Mouse (Mus musculus) c-Kit-negative CD71-positive TER-119-positive erythroid progenitor cells, embryonic 14.5 days (primary cell): Measurements from ENCODE around the gene Kif13a.

Experiments
- DNase-seq: peaks from one replicate; pipeline ENCODE4 v3.0.0-alpha.2; 2013; ENCODE audit warnings: low read depth, low spot score

The Kif13a gene

DNA sequence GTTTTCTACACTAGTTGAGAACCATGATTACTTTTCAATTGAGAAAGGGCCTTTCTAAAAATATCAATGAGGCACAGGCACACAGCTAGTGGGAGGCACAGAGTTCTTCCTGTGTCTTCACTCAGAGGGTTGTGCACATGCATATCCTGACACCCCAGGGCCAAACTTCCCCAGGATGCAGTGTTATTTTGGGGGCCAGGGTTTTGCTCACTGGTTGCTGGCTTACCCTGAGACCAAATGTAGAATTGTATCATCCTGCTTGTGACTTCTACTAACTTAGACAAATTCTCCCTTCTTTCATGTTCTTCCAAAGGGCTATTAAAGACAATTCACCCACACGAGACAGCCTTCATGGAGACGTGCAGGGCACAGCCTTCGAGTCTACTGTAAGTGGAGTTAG lies 45.7 kb downstream of the Kif13a start:
- no peak for DNase-seq

DNA sequence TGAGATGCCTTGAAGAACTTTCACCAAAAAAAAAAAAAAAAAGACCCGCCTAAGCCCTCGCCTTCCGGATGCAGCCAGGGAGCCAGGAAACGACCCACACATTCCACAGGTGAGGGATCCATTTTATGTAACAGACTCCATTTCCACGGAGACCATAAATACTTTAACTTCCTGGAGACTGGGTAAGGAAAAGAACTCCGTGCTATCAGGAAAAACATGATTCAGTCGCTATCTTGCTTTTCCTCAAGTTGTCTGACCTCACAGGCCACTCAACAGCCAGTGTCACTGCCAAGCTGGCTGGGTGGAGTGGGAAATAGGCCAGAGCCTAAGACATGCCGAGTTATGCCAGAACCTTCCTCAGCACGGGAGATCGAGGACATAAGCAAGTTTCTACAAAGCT lies 46.3 kb downstream of the Kif13a start:
- DNase-seq: no peak

- DNase-seq: no peak
Measured at GRCm38 (mm10) chr13:46880736-46881135, 48.9 kb downstream of the Kif13a start.

GRCm38 (mm10) chr13:46880243-46880642 lies 49.4 kb downstream of the Kif13a start:
- DNase-seq: no peak

DNA sequence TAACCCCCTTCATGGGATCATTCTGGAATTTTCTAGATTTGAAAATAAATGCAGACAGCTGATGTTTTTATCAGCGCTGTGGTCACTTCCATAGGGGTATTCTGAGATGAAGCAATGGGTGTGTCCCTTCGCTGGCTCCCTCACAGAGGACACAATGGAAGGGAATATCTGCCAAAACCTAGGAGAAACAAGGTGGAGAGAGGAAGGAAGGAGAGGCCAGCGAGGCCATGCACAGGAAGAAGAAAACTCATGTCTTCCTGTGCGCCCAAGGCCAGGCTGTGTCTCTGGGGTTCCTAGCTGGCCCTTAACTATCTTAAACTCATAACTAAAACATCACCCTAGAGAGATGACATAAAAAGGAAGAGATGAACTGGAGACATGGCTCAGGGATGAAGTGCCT lies 52.6 kb downstream of the Kif13a start:
- DNase-seq: no peak

DNA sequence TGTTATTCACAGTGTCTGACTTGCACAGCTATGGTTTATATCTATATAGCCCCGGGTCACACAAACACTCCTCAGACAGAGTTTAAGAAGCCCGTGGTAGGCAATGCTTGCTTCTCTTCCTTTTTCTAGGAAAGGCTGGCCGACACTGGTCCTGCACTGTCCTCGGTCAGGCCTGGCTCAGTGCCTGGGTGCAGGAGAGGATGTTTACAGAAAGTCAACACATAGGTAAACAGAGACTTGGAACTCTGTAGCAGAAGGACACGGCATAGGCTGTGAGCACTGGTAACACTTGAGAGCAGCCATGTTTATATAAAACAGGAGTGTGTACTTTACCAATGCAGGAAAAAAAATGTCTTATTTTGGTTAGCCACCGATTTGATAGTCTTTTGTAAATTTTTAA lies 54.3 kb downstream of the Kif13a start:
- DNase-seq: no peak

DNA sequence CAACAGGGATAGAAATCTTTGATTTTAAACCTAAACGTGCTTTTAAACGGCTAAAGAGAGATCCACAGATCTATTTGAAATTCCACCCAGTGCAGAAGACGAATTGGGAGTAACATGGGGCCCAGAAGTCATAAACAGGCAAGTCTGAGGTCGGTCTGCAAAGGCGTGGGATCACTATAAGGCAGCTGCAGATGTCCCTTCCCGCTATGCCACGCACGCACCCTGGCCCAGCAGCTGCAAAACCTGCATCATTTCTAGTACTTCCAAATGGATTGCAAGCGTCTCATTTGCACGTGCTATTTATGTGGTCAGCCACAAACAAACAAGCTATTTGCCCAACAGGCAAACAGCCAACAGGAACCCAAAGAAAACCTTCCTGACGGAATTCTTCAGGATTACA lies 56.9 kb downstream of the Kif13a start:
- DNase-seq: no peak

GRCm38 (mm10) chr13:46872194-46872593 lies 57.5 kb downstream of the Kif13a start:
- DNase-seq: no peak

DNA sequence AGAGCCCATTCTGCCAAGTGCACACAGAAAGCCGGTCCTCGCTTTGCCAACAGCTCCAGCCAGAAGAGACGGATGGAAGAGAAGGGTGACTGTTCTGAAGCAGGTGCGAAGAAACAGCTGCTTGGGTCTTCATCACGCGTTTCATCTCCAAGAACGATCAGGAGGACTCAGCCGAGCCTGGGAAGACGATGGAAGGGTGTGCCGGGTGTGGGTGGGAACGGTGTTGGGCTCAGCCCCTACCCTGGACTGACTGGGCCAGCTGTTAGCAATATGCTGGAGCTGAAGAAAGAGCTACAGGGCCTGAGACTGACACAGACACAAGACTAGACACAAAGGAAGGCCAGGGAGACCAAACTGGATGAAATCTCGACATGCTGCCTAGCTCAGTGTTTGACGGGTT lies 60.2 kb downstream of the Kif13a start:
- DNase-seq: no peak

- DNase-seq: no peak
Measured at GRCm38 (mm10) chr13:46863169-46863748, 66.4 kb downstream of the Kif13a start.

DNA sequence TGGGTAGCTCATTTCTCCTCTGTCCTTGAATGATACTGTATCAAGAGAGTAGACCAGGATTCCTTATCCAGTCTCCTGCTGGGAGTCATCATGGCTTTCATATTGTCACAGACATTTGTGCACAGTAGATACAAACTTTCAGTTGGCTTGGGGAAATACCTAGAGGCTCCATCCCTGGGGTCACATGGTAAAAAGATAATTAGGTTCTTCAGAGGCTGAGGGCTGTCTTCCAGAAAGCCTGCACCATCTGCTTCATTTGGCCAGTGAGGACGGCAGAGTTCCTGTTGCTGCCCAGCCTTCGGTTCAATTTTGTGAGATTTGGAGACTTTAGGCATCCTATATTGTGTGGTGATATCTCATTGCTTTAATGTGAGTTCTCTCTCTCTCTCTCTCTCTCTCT lies 69.8 kb downstream of the Kif13a start:
- no peak for DNase-seq

DNA sequence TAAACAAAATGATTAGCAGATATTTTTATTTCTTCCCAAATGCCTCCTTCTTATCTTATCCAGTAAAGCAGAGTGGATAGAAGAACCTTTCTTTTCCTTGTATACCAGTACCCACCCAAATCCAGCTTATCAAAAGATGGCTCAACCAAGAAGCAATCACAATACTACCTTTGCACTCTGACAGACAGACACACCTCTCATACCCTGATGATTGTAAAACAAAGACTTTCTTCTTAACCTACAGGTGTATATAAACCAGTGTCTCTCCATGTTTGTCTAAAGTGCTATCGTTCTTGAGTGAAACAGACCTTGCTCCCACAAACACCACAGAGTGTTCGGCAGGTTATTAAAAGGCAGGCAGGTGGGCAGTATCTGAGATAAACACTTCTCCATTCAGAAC lies 70.5 kb downstream of the Kif13a start:
- no peak for DNase-seq

GRCm38 (mm10) chr13:46858835-46859152 lies 70.9 kb downstream of the Kif13a start:
- DNase-seq: no peak

GRCm38 (mm10) chr13:46858143-46858834 lies 71.4 kb downstream of the Kif13a start:
- DNase-seq: no peak

DNA sequence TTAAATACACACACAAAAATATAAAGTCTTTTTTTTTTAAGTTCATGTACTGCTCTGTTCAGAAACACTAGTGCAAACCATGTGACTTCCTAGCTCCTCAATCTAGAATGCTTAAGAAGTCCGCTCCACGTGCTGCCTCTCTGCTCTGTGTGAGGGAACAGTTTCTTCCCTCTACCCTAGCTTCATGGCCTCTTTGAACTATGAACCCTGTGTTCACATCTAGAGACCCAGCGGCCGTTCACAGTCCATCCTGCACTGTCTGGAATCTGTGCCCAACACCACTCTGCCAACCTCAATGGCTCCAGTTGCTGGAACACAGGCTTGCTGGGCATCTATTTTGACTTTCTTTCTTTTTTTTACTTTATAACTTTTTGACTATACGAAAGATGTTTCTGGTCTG lies 75.2 kb downstream of the Kif13a start:
- no peak for DNase-seq

DNA sequence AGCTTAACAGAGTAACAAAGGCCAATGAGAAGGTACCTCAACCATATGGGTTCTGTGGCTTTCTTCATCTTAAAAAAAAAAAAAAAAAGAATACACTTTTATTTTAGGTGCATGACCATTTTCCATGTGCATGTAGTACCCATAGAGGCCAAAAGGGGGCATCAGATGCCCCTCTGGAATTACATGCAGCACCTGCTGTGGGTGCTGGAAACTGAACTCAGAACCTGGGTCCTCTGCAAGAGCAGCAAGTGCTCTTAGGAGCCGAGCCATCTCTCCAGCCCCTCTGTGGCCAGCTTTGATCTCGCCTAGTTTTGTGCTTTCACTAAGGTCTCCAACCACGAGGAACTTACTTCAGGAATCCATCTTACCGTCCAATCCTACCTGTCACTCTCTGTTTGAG lies 77.2 kb downstream of the Kif13a start:
- DNase-seq: no peak

DNA sequence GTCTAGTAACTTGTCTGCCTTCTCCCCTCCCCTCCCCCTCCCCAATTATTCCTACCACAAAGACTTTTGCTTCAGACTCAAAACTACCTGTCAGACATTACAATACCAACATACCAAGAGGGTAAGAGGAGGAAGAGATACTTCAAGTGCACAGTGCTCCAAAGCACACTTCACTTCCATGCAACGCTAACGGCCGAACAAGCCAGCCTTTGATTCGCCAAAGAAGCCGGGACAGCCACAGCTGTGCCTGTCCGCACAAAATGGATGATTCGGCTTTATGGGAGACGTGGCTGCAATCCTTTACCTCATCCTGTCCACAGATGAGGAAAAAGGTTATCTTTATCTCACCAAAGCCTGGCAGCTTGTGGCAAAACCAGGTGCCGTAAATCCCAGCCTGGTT lies 84.2 kb downstream of the Kif13a start:
- no peak for DNase-seq

DNA sequence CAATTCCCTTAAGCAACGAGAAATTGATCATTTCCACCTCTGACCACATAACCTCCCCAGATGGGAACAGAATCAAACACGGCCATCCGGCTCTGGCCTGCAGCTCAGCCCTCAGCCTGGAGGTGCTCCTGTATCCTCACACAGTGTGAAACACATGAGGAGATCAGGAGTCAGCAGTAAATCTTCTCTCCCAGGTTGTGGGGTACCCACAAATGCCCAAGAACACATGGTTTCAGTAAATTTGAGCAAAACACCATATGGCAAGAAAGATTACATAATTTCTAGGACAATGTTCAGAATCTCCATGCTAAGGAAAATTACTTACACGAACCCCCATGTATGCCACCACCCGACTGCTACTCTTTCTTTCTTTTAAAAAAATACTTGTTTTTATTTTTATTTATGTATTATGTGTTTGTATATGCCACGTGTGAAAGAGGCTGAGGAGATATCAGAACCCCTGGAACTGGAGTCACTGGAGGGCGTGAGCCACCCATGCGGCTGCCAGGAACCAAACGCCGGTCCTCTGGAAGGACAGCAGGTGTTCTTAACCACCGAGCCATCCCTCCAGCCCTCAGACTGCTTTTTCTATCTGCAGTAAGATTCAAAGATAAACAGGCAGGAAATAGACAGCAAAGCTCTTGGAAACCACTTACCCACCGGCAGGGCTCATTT lies 85.0 kb downstream of the Kif13a start:
- DNase-seq: no peak

DNA sequence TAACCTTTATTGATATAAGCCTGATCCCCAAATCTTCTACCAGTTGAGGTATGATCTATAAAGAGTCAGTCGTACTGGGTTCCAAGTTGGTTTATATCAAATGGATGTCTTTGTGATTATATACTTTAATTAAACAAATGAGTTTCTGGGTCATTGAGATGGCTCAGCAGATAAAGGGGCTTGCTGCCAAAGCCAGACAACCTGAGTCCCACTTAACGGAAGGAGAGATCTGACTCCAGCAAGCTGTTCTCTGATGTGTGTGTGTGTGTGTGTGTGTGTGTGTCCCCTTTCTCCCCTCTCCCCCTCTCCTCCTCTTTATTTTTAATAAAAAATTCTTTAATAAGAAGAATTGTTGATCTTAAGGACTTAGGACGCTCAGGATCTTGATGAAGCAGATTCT lies 86.0 kb downstream of the Kif13a start:
- no peak for DNase-seq

DNA sequence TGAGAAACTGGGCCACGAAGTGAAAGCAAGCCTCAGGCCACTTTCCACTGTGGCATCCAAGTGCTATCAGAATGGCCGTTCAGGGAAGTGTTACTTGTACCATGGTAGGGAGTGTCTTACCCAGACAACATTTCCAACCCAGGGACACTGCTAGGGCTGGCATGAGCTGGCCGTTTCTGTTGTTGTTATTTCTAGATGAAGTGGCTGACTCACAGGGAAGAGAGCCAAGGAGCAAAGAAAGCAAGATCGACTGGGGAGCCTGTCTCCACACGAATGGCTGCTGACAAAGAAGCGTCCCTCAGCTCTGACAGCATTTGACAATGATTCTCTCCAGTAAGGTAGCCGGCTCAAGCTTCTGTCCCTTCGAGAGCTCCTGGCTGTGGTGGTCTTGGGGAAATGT lies 87.5 kb downstream of the Kif13a start:
- no peak for DNase-seq

DNA sequence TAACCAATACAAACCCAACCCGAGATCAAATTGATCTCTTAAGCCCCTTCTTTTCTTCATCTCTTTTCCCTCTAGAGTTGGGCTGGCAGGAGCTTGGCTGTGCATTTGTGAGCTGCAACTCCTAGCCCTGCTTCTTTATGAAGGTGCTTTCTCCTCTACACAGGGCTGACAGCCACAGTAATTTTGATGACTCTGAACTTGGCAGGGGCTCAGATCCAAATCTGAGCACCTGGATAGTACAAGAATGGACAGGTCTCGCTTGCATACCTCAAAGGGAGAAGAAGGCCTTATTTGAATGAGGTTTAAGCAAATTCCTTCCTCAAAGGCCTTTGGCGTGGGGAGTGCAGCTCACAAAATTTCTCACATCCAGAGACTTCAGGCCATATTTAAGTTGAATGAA lies 88.0 kb downstream of the Kif13a start:
- DNase-seq: no peak

- DNase-seq: no peak
Measured at GRCm38 (mm10) chr13:46840676-46841075, 89.0 kb downstream of the Kif13a start.

DNA sequence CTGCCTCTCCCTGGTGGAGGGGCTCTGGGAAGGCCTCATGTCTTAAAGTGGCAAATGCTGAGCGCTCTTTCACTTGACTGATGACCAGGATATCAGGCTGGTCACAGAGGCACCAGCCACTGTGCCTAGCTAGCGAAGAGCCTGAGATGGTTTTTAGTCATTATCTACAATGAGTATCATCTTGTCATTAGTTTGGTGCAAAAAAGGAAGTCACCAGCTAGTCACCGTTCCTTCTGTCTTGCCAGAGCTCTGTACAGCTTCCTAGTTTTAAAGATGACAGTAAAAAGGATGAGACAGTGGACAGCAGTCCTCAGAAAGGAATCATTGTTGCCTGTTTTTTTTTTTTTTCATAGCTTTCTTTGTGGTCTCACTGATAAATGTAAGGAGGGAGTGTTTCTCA lies 90.4 kb downstream of the Kif13a start:
- no peak for DNase-seq
